In genomic region chr4:29117926-29118325, GRCm38 (mm10) we compare ENCODE assay signal across 8 mouse cellular contexts.
A peak's percentile ranks its signal among the peaks of the same experiment; 100 is the strongest.
DNase-seq lines count a peak whose midpoint lies in the region; ATAC-seq and TF ChIP-seq lines count a peak whose summit lies in the region.

No protein-coding gene starts in this region.

- TF ChIP-seq EP300 in stomach, postnatal 0 days (optimal IDR thresholded peaks at IDR 0.05) = no peak

- no peaks in the 10 kb centered on the region for H3K27me3 ChIP-seq in stomach, embryonic 15.5 days (replicated peaks)
- no peaks in the 10 kb centered on the region for H3K27me3 ChIP-seq in stomach, postnatal 0 days (ENCODE audit: control insufficient read depth, insufficient read depth, low read length)
- no peaks in the 10 kb centered on the region for H3K27me3 ChIP-seq in hindbrain, postnatal 0 days (ENCODE audit: insufficient read depth, low read length)

- H3K9me3 ChIP-seq in stomach, embryonic 15.5 days = no peaks in the 10 kb centered on the region
- H3K9me3 ChIP-seq in stomach, postnatal 0 days (ENCODE audit: control insufficient read depth, low read length) = no peaks in the 10 kb centered on the region
- H3K9me3 ChIP-seq in hindbrain, postnatal 0 days (ENCODE audit: low read length) = no peaks in the 10 kb centered on the region

- WGBS in stomach, embryonic 15.5 days = 38% methylated on average over 9 of the region's 9 CpGs
- WGBS in stomach, postnatal 0 days = 18% methylated on average over 9 of the region's 9 CpGs
- 32% methylated on average over 9 of the region's 9 CpGs for WGBS in hindbrain, postnatal 0 days

- H3K4me2 ChIP-seq in stomach, embryonic 15.5 days = no peak overlapping the region
- no peak overlapping the region for H3K4me2 ChIP-seq in stomach, postnatal 0 days (replicated peaks; ENCODE audit: low read depth)
- peak overlapping the region; percentile 39; the same call in 1 of the 2 replicates for H3K4me2 ChIP-seq in hindbrain, postnatal 0 days (ENCODE audit: low read depth, low read length)

- no peak for DNase-seq in stomach, postnatal 0 days (ENCODE audit: low spot score)
- peak; percentile 37 to 52 for DNase-seq in frontal cortex, postnatal 10 days (ENCODE audit: low spot score in 2 of 2)
- DNase-seq in hindbrain, postnatal 0 days (ENCODE audit: low spot score) = peak; percentile 86
- peak; percentile 26 for DNase-seq in lung, postnatal 14 days
- peak; percentile 46 for DNase-seq in testis, postnatal 10 days (ENCODE audit: low spot score)
- no peak for DNase-seq in kidney, adult 9 months
- no peak for DNase-seq in kidney, adult 11 months

- no peak overlapping the region for H3K4me3 ChIP-seq in stomach, embryonic 15.5 days (replicated peaks)
- no peak overlapping the region for H3K4me3 ChIP-seq in stomach, postnatal 0 days (ENCODE audit: low read depth, low read length)
- H3K4me3 ChIP-seq in hindbrain, postnatal 0 days (ENCODE audit: low read length) = no peak overlapping the region

- ATAC-seq in stomach, embryonic 15.5 days (ENCODE audit: insufficient read depth, low FRiP score, low read depth) = peak; percentile 50; the same call in 1 of the 2 replicates
- no peak for ATAC-seq in stomach, postnatal 0 days (ENCODE audit: low FRiP score, low TSS enrichment)
- ATAC-seq in hindbrain, postnatal 0 days = peak; percentile 94

- no peak for TF ChIP-seq CTCF in stomach, postnatal 0 days (IDR thresholded peaks at IDR 0.05; ENCODE audit: low read depth)
- TF ChIP-seq CTCF in hindbrain, postnatal 0 days (IDR thresholded peaks at IDR 0.05; ENCODE audit: low read depth) = no peak

- no peak overlapping the region for H3K9ac ChIP-seq in stomach, embryonic 15.5 days
- no peak overlapping the region for H3K9ac ChIP-seq in stomach, postnatal 0 days (ENCODE audit: low read length)
- no peak overlapping the region for H3K9ac ChIP-seq in hindbrain, postnatal 0 days (replicated peaks; ENCODE audit: low read length)

- no peaks in the 10 kb centered on the region for H3K36me3 ChIP-seq in stomach, embryonic 15.5 days
- no peaks in the 10 kb centered on the region for H3K36me3 ChIP-seq in stomach, postnatal 0 days (ENCODE audit: control insufficient read depth, insufficient read depth, low read length)
- no peaks in the 10 kb centered on the region for H3K36me3 ChIP-seq in hindbrain, postnatal 0 days (ENCODE audit: insufficient read depth, low read length)

- no peak overlapping the region for H3K27ac ChIP-seq in stomach, embryonic 15.5 days
- no peak overlapping the region for H3K27ac ChIP-seq in stomach, postnatal 0 days (replicated peaks)
- no peak overlapping the region for H3K27ac ChIP-seq in hindbrain, postnatal 0 days

- no peaks in the 10 kb centered on the region; the same call in 1 of the 2 replicates for H3K4me1 ChIP-seq in stomach, embryonic 15.5 days
- 0 out of 2 replicates have a peak, but pooled peaks cover 2% of the 10 kb centered on the region for H3K4me1 ChIP-seq in stomach, postnatal 0 days (replicated peaks; ENCODE audit: control insufficient read depth, insufficient read depth)
- H3K4me1 ChIP-seq in hindbrain, postnatal 0 days (ENCODE audit: insufficient read depth, low read length) = peaks cover 4% of the 10 kb centered on the region; the same call in 1 of the 2 replicates

Comparison
In these comparisons a context has a peak if more than half of its experiments do, and no peak if none do; other contexts are left out.
1. DNase-seq: peak in frontal cortex, postnatal 10 days (2 of 2), hindbrain, postnatal 0 days (single experiment), lung, postnatal 14 days (single experiment) and testis, postnatal 10 days (single experiment); none in stomach, postnatal 0 days (single experiment), kidney, adult 9 months (single experiment) and kidney, adult 11 months (single experiment).